Mouse (Mus musculus) right cerebral cortex, adult 2 months (tissue): ENCODE measurements around the gene Gm2564.
"Not testable (repeated sequence)": the region's sequence is repeated elsewhere in the genome, so short reads cannot be mapped to it uniquely, and the experiment has no call there.

Experiments used
- DNase-seq, 2 experiments: peaks; one replicate each; pipeline ENCODE4 v3.0.0; 2021 to 2022; ENCODE audit warnings: low spot score in 2 of 2

Gene Gm2564

GRCm38 (mm10) chr4:42629419-42629818 lies at the start of gene Gm2564:
TSS of gene Gm2564 (plus strand) at chr4:42629719.
- DNase-seq = not testable (repeated sequence)

GRCm38 (mm10) chr4:42611895-42612294 lies 17.6 kb upstream of the Gm2564 start, which contains the start of gene Gm10591:
TSS of gene Gm10591 (plus strand) at chr4:42612195.
- not testable (repeated sequence) for DNase-seq

- DNase-seq = not testable (repeated sequence)
Measured at GRCm38 (mm10) chr4:42654951-42655350, 25.4 kb downstream of the Gm2564 start, which contains the start of gene Ccl27b. TSS of gene Ccl27b (plus strand) at chr4:42655251.

GRCm38 (mm10) chr4:42661793-42662192 lies 32.3 kb downstream of the Gm2564 start, which contains the start of gene Il11ra2:
TSS of gene Il11ra2 (minus strand) at chr4:42661893.
- not testable (repeated sequence) for DNase-seq

- not testable (repeated sequence) for DNase-seq
Measured at GRCm38 (mm10) chr4:42675415-42675814, 45.9 kb downstream of the Gm2564 start.

- DNase-seq = not testable (repeated sequence)
Measured at GRCm38 (mm10) chr4:42679365-42679764, 49.8 kb downstream of the Gm2564 start.

GRCm38 (mm10) chr4:42680374-42681356 lies 51.1 kb downstream of the Gm2564 start:
- not testable (repeated sequence) for DNase-seq
